Mouse (Mus musculus) left cerebral cortex, postnatal 10 days (tissue): ENCODE measurements around the gene D5Ertd579e. TPM values are rescaled to one million over a fixed set of nuclear protein-coding genes. Genes with fewer than 3 reads are reported as not detected.
A peak's percentile ranks its signal among the peaks of the same experiment; 100 is the strongest.

ENCODE experiments used
- DNase-seq, 2 experiments: peaks; one replicate each; pipeline ENCODE4 v3.0.0; 2021 to 2022; ENCODE audit warnings: low spot score in 2 of 2, mixed read lengths in 1 of 2; ENCODE audit errors: extremely low spot score in 1 of 2
- intact Hi-C: fragments of 180-260 bp; cut with DNase I; formaldehyde crosslinking; loops from one replicate; pipeline ENCODE4 v1.15.1; 2025
- total RNA-seq, 2 experiments: library from RNA; stranded (reverse); gene quantifications; 2 replicates each; pipeline ENCODE4 v1.2.3; 2021

D5Ertd579e gene
- total RNA-seq = 10 to 100 TPM; 81.2 to 81.7 TPM

GRCm38 (mm10) chr5:36695461-36696231 is at the start of gene D5Ertd579e:
D5Ertd579e (minus strand) TSS chr5:36696024.
- intact Hi-C loops = loop anchor here (5.0 kb wide), 1 partner anchor 42 kb away; no protein-coding TSS in a partner anchor
- peak; percentile 96 to 97 for DNase-seq

GRCm38 (mm10) chr5:36742126-36742848 is 46.5 kb upstream of the D5Ertd579e start:
- intact Hi-C loops = loop anchor here (5.0 kb wide), 1 partner anchor 140 kb away; no protein-coding TSS in a partner anchor
- DNase-seq = peak; percentile 70 to 80

- intact Hi-C loops = loop anchor here (5.0 kb wide), 2 partner anchors 43 to 138 kb away; partner anchors contain the start of gene D5Ertd579e
- peak in 1 of 2 experiments; percentile 35 for DNase-seq
Observed at GRCm38 (mm10) chr5:36739829-36740228, 44.0 kb upstream of the D5Ertd579e start.

- intact Hi-C loops = loop anchor here (5.0 kb wide), 1 partner anchor 42 kb away; the partner anchor contains the start of gene D5Ertd579e
- DNase-seq = peak; percentile 73 to 76
Observed at GRCm38 (mm10) chr5:36738799-36739615, 43.2 kb upstream of the D5Ertd579e start.

- DNase-seq = no peak
- intact Hi-C loops = loop anchor here (5.0 kb wide), 1 partner anchor 40 kb away; the partner anchor contains the start of gene D5Ertd579e
Observed at GRCm38 (mm10) chr5:36737765-36738164, 41.9 kb upstream of the D5Ertd579e start.

- DNase-seq = no peak
- intact Hi-C loops = loop anchor here (5.0 kb wide), 1 partner anchor 39 kb away; the partner anchor contains the start of gene D5Ertd579e
Observed at GRCm38 (mm10) chr5:36736009-36736408, 40.2 kb upstream of the D5Ertd579e start.

GRCm38 (mm10) chr5:36735106-36735505 is 39.3 kb upstream of the D5Ertd579e start:
- no peak for DNase-seq

GRCm38 (mm10) chr5:36733405-36733804 is 37.6 kb upstream of the D5Ertd579e start:
- intact Hi-C loops = no loop called here
- DNase-seq = no peak

More at GRCm38 (mm10) chr5:36735106-36735505, 39.3 kb upstream of the D5Ertd579e start:
- intact Hi-C loops = loop anchor here (5.0 kb wide), 1 partner anchor 38 kb away; the partner anchor contains the start of gene D5Ertd579e

- peak in 1 of 2 experiments; percentile 14 for DNase-seq
Observed at GRCm38 (mm10) chr5:36731901-36732652, 36.3 kb upstream of the D5Ertd579e start.

GRCm38 (mm10) chr5:36730689-36731088 is 34.9 kb upstream of the D5Ertd579e start:
- peak in 1 of 2 experiments; percentile 18 for DNase-seq
- intact Hi-C loops = no loop called here

More at GRCm38 (mm10) chr5:36731901-36732652, 36.3 kb upstream of the D5Ertd579e start:
- intact Hi-C loops = no loop called here

- intact Hi-C loops = no loop called here
- DNase-seq = peak in 1 of 2 experiments; percentile 20
Observed at GRCm38 (mm10) chr5:36729923-36730322, 34.1 kb upstream of the D5Ertd579e start.

GRCm38 (mm10) chr5:36729086-36729473 is 33.3 kb upstream of the D5Ertd579e start:
- peak in 1 of 2 experiments; percentile 25 for DNase-seq
- intact Hi-C loops = no loop called here

GRCm38 (mm10) chr5:36728403-36729085 is 32.7 kb upstream of the D5Ertd579e start:
- intact Hi-C loops = no loop called here
- no peak for DNase-seq

- intact Hi-C loops = no loop called here
- DNase-seq = peak in 1 of 2 experiments; percentile 10
Observed at GRCm38 (mm10) chr5:36727776-36728175, 32.0 kb upstream of the D5Ertd579e start.

GRCm38 (mm10) chr5:36727136-36727535 is 31.3 kb upstream of the D5Ertd579e start:
- peak in 1 of 2 experiments; percentile 5 for DNase-seq
- intact Hi-C loops = no loop called here

GRCm38 (mm10) chr5:36726387-36726801 is 30.6 kb upstream of the D5Ertd579e start:
- peak in 1 of 2 experiments; percentile 12 for DNase-seq
- intact Hi-C loops = no loop called here

- intact Hi-C loops = no loop called here
- DNase-seq = peak in 1 of 2 experiments; percentile 18
Observed at GRCm38 (mm10) chr5:36725861-36726260, 30.0 kb upstream of the D5Ertd579e start.
